Mouse (Mus musculus): ENCODE measurements around the gene Hdhd3. TPM values are rescaled to one million over a fixed set of nuclear protein-coding genes. Genes with fewer than 3 reads are reported as not detected.

Gene Hdhd3
- polyA plus RNA-seq, 1 experiment from 2014 or later: 23.5 TPM

DNA sequence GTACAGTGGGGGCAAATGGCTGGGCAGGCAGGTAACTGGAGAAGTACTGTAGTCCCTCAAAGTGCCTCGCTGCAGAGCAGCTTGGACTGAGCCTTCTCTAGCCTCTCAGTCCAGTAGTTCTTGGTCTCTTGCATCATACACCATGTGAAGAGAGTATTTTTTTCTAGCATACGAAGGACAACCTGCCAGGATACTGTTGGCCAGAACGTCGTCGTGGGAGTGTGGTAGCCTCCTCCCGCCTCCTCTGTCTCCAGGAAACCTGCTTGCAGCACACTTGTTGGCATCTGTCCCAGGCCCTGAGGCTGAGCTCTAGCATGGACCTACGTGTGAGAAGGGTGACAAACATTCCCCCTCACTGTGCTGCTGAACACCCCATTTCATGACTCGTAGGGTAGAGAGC, 6.5 kb downstream of the Hdhd3 start:
- H3K4me3 ChIP-seq (ENCODE audit: low read depth, low read length): no peak overlapping the region
- no peak for TF ChIP-seq EP300 (optimal IDR thresholded peaks at IDR 0.05)
- TF ChIP-seq CTCF (IDR thresholded peaks at IDR 0.05; ENCODE audit: low read depth): no peak
- H3K27me3 ChIP-seq (ENCODE audit: control insufficient read depth, insufficient read depth, low read length): no peaks in the 10 kb centered on the region
- ATAC-seq (ENCODE audit: low FRiP score, low TSS enrichment): peak; percentile 36; the same call in 1 of the 2 replicates
- peak overlapping the region; percentile 49; the same call in 1 of the 2 replicates for H3K27ac ChIP-seq (replicated peaks)
- H3K9ac ChIP-seq (ENCODE audit: low read length): no peak overlapping the region
- H3K4me1 ChIP-seq (replicated peaks; ENCODE audit: control insufficient read depth, insufficient read depth): peaks cover 7% of the 10 kb centered on the region
- H3K9me3 ChIP-seq (ENCODE audit: control insufficient read depth, low read length): no peaks in the 10 kb centered on the region
- DNase-seq (ENCODE audit: low spot score): peak; percentile 73
- no peak overlapping the region for H3K4me2 ChIP-seq (replicated peaks; ENCODE audit: low read depth)
- 37% methylated on average over 8 of the region's 8 CpGs for WGBS
- H3K36me3 ChIP-seq (ENCODE audit: control insufficient read depth, insufficient read depth, low read length): peaks cover 9% of the 10 kb centered on the region

DNA sequence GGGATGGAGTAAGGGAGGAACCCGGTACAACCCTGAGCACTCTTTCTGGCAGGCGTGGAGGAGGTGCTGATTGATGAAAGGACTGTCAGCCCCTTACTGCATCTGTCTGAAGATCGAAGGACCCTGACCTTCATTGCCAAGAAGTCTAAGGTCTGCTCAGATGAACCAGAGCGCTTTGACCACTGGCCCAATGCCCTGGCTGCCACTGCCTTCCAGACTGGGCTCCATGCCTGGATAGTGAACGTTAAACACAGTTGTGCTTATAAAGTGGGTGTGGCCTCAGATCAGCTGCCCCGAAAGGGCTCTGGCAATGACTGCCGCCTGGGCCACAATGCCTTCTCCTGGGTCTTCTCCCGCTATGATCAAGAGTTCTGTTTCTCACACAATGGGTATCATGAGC, 7.3 kb downstream of the Hdhd3 start:
- Histone ChIP-seq H3K27ac (replicated peaks) (peak overlapping the region; percentile 49; the same call in 1 of the 2 replicates), H3K4me2 (replicated peaks; ENCODE audit: low read depth) (no peak overlapping the region), H3K36me3 (ENCODE audit: control insufficient read depth, insufficient read depth, low read length) (peaks cover 9% of the 10 kb centered on the region), H3K4me3 (ENCODE audit: low read depth, low read length) (no peak overlapping the region), H3K4me1 (replicated peaks; ENCODE audit: control insufficient read depth, insufficient read depth) (peaks cover 4% of the 10 kb centered on the region), H3K9ac (ENCODE audit: low read length) (no peak overlapping the region), H3K9me3 (ENCODE audit: control insufficient read depth, low read length) (no peaks in the 10 kb centered on the region), H3K27me3 (ENCODE audit: control insufficient read depth, insufficient read depth, low read length) (no peaks in the 10 kb centered on the region)
- TF ChIP-seq EP300 (optimal IDR thresholded peaks at IDR 0.05) (no peak), CTCF (IDR thresholded peaks at IDR 0.05; ENCODE audit: low read depth) (no peak)
- 46% methylated on average over 8 of the region's 8 CpGs for WGBS
- ATAC-seq (ENCODE audit: low FRiP score, low TSS enrichment): peak; percentile 31
- peak; percentile 58 for DNase-seq (ENCODE audit: low spot score)

DNA sequence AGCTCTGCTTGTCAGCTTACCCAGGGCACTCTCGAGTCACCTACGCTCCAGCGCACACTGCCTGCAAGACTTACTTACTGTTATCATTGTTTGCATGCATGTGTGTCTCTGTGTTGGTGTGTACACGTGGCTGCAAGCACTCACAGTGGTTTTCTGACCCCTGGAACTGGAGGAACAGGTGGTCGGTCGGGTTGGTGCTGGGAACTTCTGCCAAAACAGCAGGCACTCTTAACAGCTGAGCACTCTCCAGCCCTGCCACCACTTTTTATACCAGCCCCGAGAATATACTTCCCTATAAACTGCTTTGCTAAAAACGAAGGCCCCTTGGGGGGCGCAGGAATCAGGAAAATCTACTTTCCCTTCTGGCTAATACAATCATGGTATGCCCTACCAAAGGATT, 9.0 kb downstream of the Hdhd3 start:
- Histone ChIP-seq H3K9ac (ENCODE audit: low read length) (no peak overlapping the region), H3K36me3 (ENCODE audit: control insufficient read depth, insufficient read depth, low read length) (peaks cover 4% of the 10 kb centered on the region; the same call in 1 of the 2 replicates), H3K9me3 (ENCODE audit: control insufficient read depth, low read length) (no peaks in the 10 kb centered on the region), H3K4me1 (replicated peaks; ENCODE audit: control insufficient read depth, insufficient read depth) (peaks cover 3% of the 10 kb centered on the region; the same call in 1 of the 2 replicates), H3K27ac (replicated peaks) (no peak overlapping the region), H3K27me3 (ENCODE audit: control insufficient read depth, insufficient read depth, low read length) (no peaks in the 10 kb centered on the region), H3K4me2 (replicated peaks; ENCODE audit: low read depth) (no peak overlapping the region), H3K4me3 (ENCODE audit: low read depth, low read length) (no peak overlapping the region)
- TF ChIP-seq EP300 (optimal IDR thresholded peaks at IDR 0.05) (no peak), CTCF (IDR thresholded peaks at IDR 0.05; ENCODE audit: low read depth) (no peak)
- ATAC-seq (ENCODE audit: low FRiP score, low TSS enrichment) (no peak), DNase-seq (ENCODE audit: low spot score) (no peak)
- 61% methylated on average over 9 of the region's 9 CpGs for WGBS

DNA sequence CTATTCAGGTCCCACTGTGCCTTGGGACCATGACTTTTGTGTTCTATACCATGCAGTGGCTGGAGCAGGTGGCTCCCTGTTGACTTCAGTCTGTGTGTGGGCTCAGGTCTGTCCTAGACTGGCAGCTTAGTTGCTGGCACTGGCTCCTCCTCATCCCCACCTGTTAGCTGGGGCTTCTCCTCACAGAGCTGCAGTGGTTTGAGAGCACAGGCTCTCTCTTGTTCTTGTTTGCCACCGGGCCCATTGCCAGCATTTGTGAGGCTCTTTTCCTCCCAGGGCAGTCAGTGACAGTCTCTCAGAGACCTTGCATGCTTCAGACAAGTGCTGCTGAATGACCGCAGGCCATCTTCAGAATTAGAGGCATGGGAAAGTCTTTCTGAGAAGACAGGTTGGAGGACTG, 10.6 kb downstream of the Hdhd3 start:
- no peak overlapping the region for H3K9ac ChIP-seq (ENCODE audit: low read length)
- TF ChIP-seq CTCF (IDR thresholded peaks at IDR 0.05; ENCODE audit: low read depth) (no peak), EP300 (optimal IDR thresholded peaks at IDR 0.05) (no peak)
- H3K36me3 ChIP-seq (ENCODE audit: control insufficient read depth, insufficient read depth, low read length): no peaks in the 10 kb centered on the region
- no peak for ATAC-seq (ENCODE audit: low FRiP score, low TSS enrichment)
- no peak overlapping the region for H3K27ac ChIP-seq (replicated peaks)
- DNase-seq (ENCODE audit: low spot score): no peak
- no peaks in the 10 kb centered on the region for H3K9me3 ChIP-seq (ENCODE audit: control insufficient read depth, low read length)
- no peak overlapping the region for H3K4me3 ChIP-seq (ENCODE audit: low read depth, low read length)
- H3K27me3 ChIP-seq (ENCODE audit: control insufficient read depth, insufficient read depth, low read length): no peaks in the 10 kb centered on the region
- no peak overlapping the region for H3K4me2 ChIP-seq (replicated peaks; ENCODE audit: low read depth)
- H3K4me1 ChIP-seq (replicated peaks; ENCODE audit: control insufficient read depth, insufficient read depth): peaks cover 3% of the 10 kb centered on the region; the same call in 1 of the 2 replicates
- WGBS: 82% methylated on average over 2 of the region's 2 CpGs

DNA sequence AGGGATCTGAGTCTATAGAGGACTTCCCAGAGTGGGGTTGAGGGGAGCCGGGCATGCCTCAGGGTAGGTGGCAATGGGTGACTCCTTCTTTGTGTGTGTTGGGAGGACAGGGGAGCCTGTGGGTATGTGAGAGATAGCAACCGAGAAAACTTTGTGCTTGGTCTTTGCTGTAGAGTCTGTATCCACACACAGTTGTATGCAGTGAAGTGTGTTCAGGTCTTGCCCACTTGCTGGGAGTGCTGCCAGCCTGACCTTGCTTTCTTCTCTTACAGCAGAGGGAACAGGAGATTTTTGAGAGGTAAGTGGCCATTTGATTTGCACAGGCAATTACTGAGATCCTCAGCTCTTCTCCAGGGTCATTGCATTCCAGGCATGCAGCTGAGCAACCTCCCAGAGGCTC, 15.4 kb downstream of the Hdhd3 start:
- Histone ChIP-seq H3K36me3 (ENCODE audit: control insufficient read depth, insufficient read depth, low read length) (no peaks in the 10 kb centered on the region), H3K27me3 (ENCODE audit: control insufficient read depth, insufficient read depth, low read length) (no peaks in the 10 kb centered on the region), H3K4me2 (replicated peaks; ENCODE audit: low read depth) (no peak overlapping the region), H3K9ac (ENCODE audit: low read length) (no peak overlapping the region), H3K4me3 (ENCODE audit: low read depth, low read length) (no peak overlapping the region), H3K9me3 (ENCODE audit: control insufficient read depth, low read length) (no peaks in the 10 kb centered on the region), H3K27ac (replicated peaks) (no peak overlapping the region), H3K4me1 (replicated peaks; ENCODE audit: control insufficient read depth, insufficient read depth) (no peaks in the 10 kb centered on the region)
- WGBS: 90% methylated on average over 2 of the region's 2 CpGs
- TF ChIP-seq EP300 (optimal IDR thresholded peaks at IDR 0.05) (no peak), CTCF (IDR thresholded peaks at IDR 0.05; ENCODE audit: low read depth) (no peak)
- DNase-seq (ENCODE audit: low spot score): no peak
- ATAC-seq (ENCODE audit: low FRiP score, low TSS enrichment): no peak

DNA sequence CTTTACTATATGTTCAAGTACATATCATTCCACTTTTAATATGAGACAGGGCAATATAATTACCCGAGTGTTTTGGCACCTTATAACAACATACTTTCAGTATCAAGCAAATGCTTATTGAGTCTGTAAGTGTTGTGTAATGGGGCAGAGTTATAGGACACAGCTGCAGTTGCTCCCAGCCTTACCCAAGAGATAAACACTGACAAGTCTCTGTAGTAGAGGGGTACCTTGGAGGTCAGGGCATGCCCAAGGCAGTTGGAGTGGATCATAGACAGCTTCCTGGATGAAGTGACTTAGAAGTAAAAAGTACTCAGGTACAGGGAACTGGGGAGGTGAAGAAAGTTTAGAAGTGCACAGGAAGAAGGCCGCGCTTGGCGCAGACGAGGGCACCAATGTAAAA, 16.1 kb downstream of the Hdhd3 start:
- Histone ChIP-seq H3K27ac (replicated peaks) (no peak overlapping the region), H3K36me3 (ENCODE audit: control insufficient read depth, insufficient read depth, low read length) (no peaks in the 10 kb centered on the region), H3K4me3 (ENCODE audit: low read depth, low read length) (no peak overlapping the region), H3K27me3 (ENCODE audit: control insufficient read depth, insufficient read depth, low read length) (no peaks in the 10 kb centered on the region), H3K4me1 (replicated peaks; ENCODE audit: control insufficient read depth, insufficient read depth) (no peaks in the 10 kb centered on the region), H3K9ac (ENCODE audit: low read length) (no peak overlapping the region), H3K4me2 (replicated peaks; ENCODE audit: low read depth) (no peak overlapping the region), H3K9me3 (ENCODE audit: control insufficient read depth, low read length) (no peaks in the 10 kb centered on the region)
- no peak for ATAC-seq (ENCODE audit: low FRiP score, low TSS enrichment)
- 81% methylated on average over 5 of the region's 5 CpGs for WGBS
- TF ChIP-seq EP300 (optimal IDR thresholded peaks at IDR 0.05) (no peak), CTCF (IDR thresholded peaks at IDR 0.05; ENCODE audit: low read depth) (no peak)
- no peak for DNase-seq (ENCODE audit: low spot score)
